Mouse (Mus musculus): ENCODE results near the gene Phactr2. TPM values are rescaled to one million over a fixed set of nuclear protein-coding genes. Genes with fewer than 3 reads are reported as not detected.

Gene Phactr2
- polyA plus RNA-seq, 1 experiment, result 12.5 TPM

GRCm38 (mm10) chr10:13496315-13496714, 22.1 kb upstream of the Phactr2 start:
- 89% methylated on average over 3 of the region's 3 CpGs for WGBS
- H3K27ac ChIP-seq (ENCODE audit: insufficient read depth, low read depth, low read length), result no peak overlapping the region
- TF ChIP-seq POLR2A (IDR thresholded peaks at IDR 0.05; ENCODE audit: low read depth, low read length), result no peak
- TF ChIP-seq CTCF (conservative IDR thresholded peaks at IDR 0.05; ENCODE audit: insufficient read depth, insufficient read length, low read depth, low read length), result no peak
- no peaks in the 10 kb centered on the region for H3K27me3 ChIP-seq (replicated peaks; ENCODE audit: control insufficient read depth, insufficient read depth, low read length)
- no peaks in the 10 kb centered on the region for H3K36me3 ChIP-seq (ENCODE audit: control insufficient read depth, insufficient read depth, low read length)
- DNase-seq, result no peak
- H3K4me1 ChIP-seq (ENCODE audit: control insufficient read depth, insufficient read depth, low read length), result peaks cover 8% of the 10 kb centered on the region; the same call in 1 of the 2 replicates
- H3K4me3 ChIP-seq (ENCODE audit: insufficient read depth, low read depth, low read length), result no peak overlapping the region

- DNase-seq, result peak; percentile 86
- H3K4me3 ChIP-seq (ENCODE audit: insufficient read depth, low read depth, low read length), result no peak overlapping the region
- no peaks in the 10 kb centered on the region for H3K36me3 ChIP-seq (ENCODE audit: control insufficient read depth, insufficient read depth, low read length)
- WGBS, result 54% methylated on average over 9 of the region's 9 CpGs
- TF ChIP-seq POLR2A (IDR thresholded peaks at IDR 0.05; ENCODE audit: low read depth, low read length) (no peak), CTCF (conservative IDR thresholded peaks at IDR 0.05; ENCODE audit: insufficient read depth, insufficient read length, low read depth, low read length) (no peak)
- peaks cover 3% of the 10 kb centered on the region; the same call in 1 of the 2 replicates for H3K4me1 ChIP-seq (ENCODE audit: control insufficient read depth, insufficient read depth, low read length)
- H3K27me3 ChIP-seq (replicated peaks; ENCODE audit: control insufficient read depth, insufficient read depth, low read length), result no peaks in the 10 kb centered on the region
- H3K27ac ChIP-seq (ENCODE audit: insufficient read depth, low read depth, low read length), result peak overlapping the region; percentile 67
These were observed 19.9 kb upstream of the Phactr2 start for GRCm38 (mm10) chr10:13493978-13494686.

GRCm38 (mm10) chr10:13489671-13490070, 15.5 kb upstream of the Phactr2 start:
- no peak for DNase-seq
- Histone ChIP-seq H3K36me3 (ENCODE audit: control insufficient read depth, insufficient read depth, low read length) (no peaks in the 10 kb centered on the region), H3K27ac (ENCODE audit: insufficient read depth, low read depth, low read length) (no peak overlapping the region), H3K4me3 (ENCODE audit: insufficient read depth, low read depth, low read length) (no peak overlapping the region), H3K27me3 (replicated peaks; ENCODE audit: control insufficient read depth, insufficient read depth, low read length) (no peaks in the 10 kb centered on the region), H3K4me1 (ENCODE audit: control insufficient read depth, insufficient read depth, low read length) (no peaks in the 10 kb centered on the region; the same call in 1 of the 2 replicates)
- WGBS, result 66% methylated on average over 6 of the region's 6 CpGs
- no peak for TF ChIP-seq POLR2A (IDR thresholded peaks at IDR 0.05; ENCODE audit: low read depth, low read length)

GRCm38 (mm10) chr10:13485958-13486357, 11.7 kb upstream of the Phactr2 start:
- Histone ChIP-seq H3K4me3 (ENCODE audit: insufficient read depth, low read depth, low read length) (no peak overlapping the region), H3K27ac (ENCODE audit: insufficient read depth, low read depth, low read length) (no peak overlapping the region), H3K4me1 (ENCODE audit: control insufficient read depth, insufficient read depth, low read length) (no peaks in the 10 kb centered on the region), H3K36me3 (ENCODE audit: control insufficient read depth, insufficient read depth, low read length) (no peaks in the 10 kb centered on the region), H3K27me3 (replicated peaks; ENCODE audit: control insufficient read depth, insufficient read depth, low read length) (no peaks in the 10 kb centered on the region)
- 78% methylated on average over 4 of the region's 4 CpGs for WGBS
- DNase-seq, result no peak
- TF ChIP-seq POLR2A (IDR thresholded peaks at IDR 0.05; ENCODE audit: low read depth, low read length) (no peak), CTCF (conservative IDR thresholded peaks at IDR 0.05; ENCODE audit: insufficient read depth, insufficient read length, low read depth, low read length) (no peak)

- WGBS, result 85% methylated on average over 6 of the region's 6 CpGs
- Histone ChIP-seq H3K27ac (ENCODE audit: insufficient read depth, low read depth, low read length) (no peak overlapping the region), H3K27me3 (replicated peaks; ENCODE audit: control insufficient read depth, insufficient read depth, low read length) (no peaks in the 10 kb centered on the region), H3K36me3 (ENCODE audit: control insufficient read depth, insufficient read depth, low read length) (no peaks in the 10 kb centered on the region), H3K4me1 (ENCODE audit: control insufficient read depth, insufficient read depth, low read length) (peaks cover 5% of the 10 kb centered on the region; the same call in 1 of the 2 replicates), H3K4me3 (ENCODE audit: insufficient read depth, low read depth, low read length) (no peak overlapping the region)
- DNase-seq, result no peak
- TF ChIP-seq CTCF (conservative IDR thresholded peaks at IDR 0.05; ENCODE audit: insufficient read depth, insufficient read length, low read depth, low read length) (no peak), POLR2A (IDR thresholded peaks at IDR 0.05; ENCODE audit: low read depth, low read length) (no peak)
These were observed 5.1 kb upstream of the Phactr2 start for GRCm38 (mm10) chr10:13479341-13479740.

- no peak for TF ChIP-seq POLR2A (IDR thresholded peaks at IDR 0.05; ENCODE audit: low read depth, low read length)
- TF ChIP-seq CTCF (conservative IDR thresholded peaks at IDR 0.05; ENCODE audit: insufficient read depth, insufficient read length, low read depth, low read length), result no peak
- WGBS, result 44% methylated on average over 7 of the region's 7 CpGs
- Histone ChIP-seq H3K36me3 (ENCODE audit: control insufficient read depth, insufficient read depth, low read length) (no peaks in the 10 kb centered on the region), H3K4me1 (ENCODE audit: control insufficient read depth, insufficient read depth, low read length) (peaks cover 5% of the 10 kb centered on the region; the same call in 1 of the 2 replicates), H3K27me3 (replicated peaks; ENCODE audit: control insufficient read depth, insufficient read depth, low read length) (no peaks in the 10 kb centered on the region), H3K27ac (ENCODE audit: insufficient read depth, low read depth, low read length) (no peak overlapping the region), H3K4me3 (ENCODE audit: insufficient read depth, low read depth, low read length) (no peak overlapping the region)
- DNase-seq, result no peak
These were observed 909 bp upstream of the Phactr2 start for GRCm38 (mm10) chr10:13475121-13475520.

- Histone ChIP-seq H3K4me1 (ENCODE audit: control insufficient read depth, insufficient read depth, low read length) (peaks cover 5% of the 10 kb centered on the region; the same call in 1 of the 2 replicates), H3K27ac (ENCODE audit: insufficient read depth, low read depth, low read length) (peak overlapping the region; percentile 48; the same call in 1 of the 2 replicates), H3K4me3 (ENCODE audit: insufficient read depth, low read depth, low read length) (peak overlapping the region; percentile 74), H3K27me3 (replicated peaks; ENCODE audit: control insufficient read depth, insufficient read depth, low read length) (no peaks in the 10 kb centered on the region), H3K36me3 (ENCODE audit: control insufficient read depth, insufficient read depth, low read length) (no peaks in the 10 kb centered on the region)
- 10% methylated on average over 10 of the region's 10 CpGs for WGBS
- peak; percentile 36 for DNase-seq
- TF ChIP-seq POLR2A (IDR thresholded peaks at IDR 0.05; ENCODE audit: low read depth, low read length), result no peak
- TF ChIP-seq CTCF (conservative IDR thresholded peaks at IDR 0.05; ENCODE audit: insufficient read depth, insufficient read length, low read depth, low read length), result no peak
These were observed 350 bp upstream of the Phactr2 start for GRCm38 (mm10) chr10:13474568-13474955.

Measured in kidney, adult 2 months (tissue).